Mouse (Mus musculus): ENCODE measurements at regions not wholly inside any gene's neighbourhood (a gene's known extent, or its start where the extent isn't known, plus 50 kb on each side); places are given as distances from the start of the nearest gene placed in this dataset.

GRCm38 (mm10) chr6:94340546-94340945 is 56.8 kb upstream of the Magi1 start:
- DNase-seq (ENCODE audit: low spot score in 2 of 2), result no peak

- no peak for DNase-seq (ENCODE audit: low spot score in 2 of 2)
Measured at GRCm38 (mm10) chr6:94336168-94336567, 52.5 kb upstream of the Magi1 start.

Data from gastrocnemius, postnatal 4 days (tissue).